Mouse (Mus musculus) midbrain, embryonic 12.5 days (tissue): ENCODE data around the gene Olfr455. TPM values are rescaled to one million over a fixed set of nuclear protein-coding genes. Genes with fewer than 3 reads are reported as not detected.

Experiments
- ATAC-seq: fragments of 200-750 bp; cut with Nextera tagmentation; 2 replicates; pipeline ENCODE4 v1.8.0; 2017; ENCODE audit warnings: low read depth, moderate TSS enrichment, moderate library complexity; ENCODE audit not compliant: low FRiP score
- H3K27ac ChIP-seq: fragments of 300-500 bp; sonication (generic); replicated peaks from 2 replicates; pipeline ENCODE4 v1.5.1; 2016; ENCODE audit warnings: mild to moderate bottlenecking
- H3K27me3 ChIP-seq: fragments of 300-500 bp; sonication (generic); 2 replicates; pipeline ENCODE4 v1.6.1; 2016; ENCODE audit warnings: mild to moderate bottlenecking
- H3K36me3 ChIP-seq: fragments of 300-500 bp; sonication (generic); 2 replicates; pipeline ENCODE4 v1.6.1; 2016
- H3K4me1 ChIP-seq: fragments of 300-500 bp; sonication (generic); 2 replicates; pipeline ENCODE4 v1.6.1; 2016
- H3K4me2 ChIP-seq: fragments of 300-500 bp; sonication (generic); replicated peaks from 2 replicates; pipeline ENCODE4 v1.6.1; 2016; ENCODE audit warnings: mild to moderate bottlenecking, moderate library complexity
- H3K4me3 ChIP-seq: fragments of 300-500 bp; sonication (generic); 2 replicates; pipeline ENCODE4 v1.5.1; 2016; ENCODE audit warnings: mild to moderate bottlenecking
- H3K9ac ChIP-seq: fragments of 300-500 bp; sonication (generic); replicated peaks from 2 replicates; pipeline ENCODE4 v1.6.1; 2016; ENCODE audit warnings: mild to moderate bottlenecking, moderate library complexity
- H3K9me3 ChIP-seq: fragments of 300-500 bp; sonication (generic); 2 replicates; pipeline ENCODE4 v1.6.1; 2016; ENCODE audit warnings: mild to moderate bottlenecking
- WGBS: fragments of 180-500 bp; shearing (Covaris S2); methylation state at CpG from one replicate; pipeline ENCODE4 v1.1.7; 2016; 5-methylcytosine and 5-hydroxymethylcytosine counted together
- polyA plus RNA-seq: library from polyadenylated mRNA; unstranded; fragments of >200 nt; fragmentation: Nextera tagmentation; extraction: Ambion mirVana; gene quantifications from 2 replicates; pipeline ENCODE4 v1.2.1, GENCODE M21; 2016

The Olfr455 gene
- polyA plus RNA-seq, 1 experiment from 2014 or later: not detected

GRCm38 (mm10) chr6:42546180-42546579 is 1.2 kb downstream of the Olfr455 start:
- H3K9me3 ChIP-seq: no peaks in the 10 kb centered on the region
- no peak overlapping the region for H3K9ac ChIP-seq
- H3K4me3 ChIP-seq: no peak overlapping the region
- WGBS: 85% methylated on average over 2 of the region's 2 CpGs
- no peaks in the 10 kb centered on the region for H3K4me1 ChIP-seq
- H3K36me3 ChIP-seq: no peaks in the 10 kb centered on the region
- no peak overlapping the region for H3K4me2 ChIP-seq
- H3K27ac ChIP-seq: no peak overlapping the region
- H3K27me3 ChIP-seq: no peaks in the 10 kb centered on the region
- no peak for ATAC-seq

- no peak overlapping the region for H3K9ac ChIP-seq
- WGBS: 60% methylated on average over 2 of the region's 2 CpGs
Observed at GRCm38 (mm10) chr6:42545451-42545885, 1.9 kb downstream of the Olfr455 start.

GRCm38 (mm10) chr6:42544846-42545245 is 2.5 kb downstream of the Olfr455 start:
- no peak for ATAC-seq
- Histone ChIP-seq H3K4me3 (no peak overlapping the region), H3K27ac (no peak overlapping the region), H3K9ac (no peak overlapping the region), H3K4me2 (no peak overlapping the region), H3K36me3 (no peaks in the 10 kb centered on the region), H3K4me1 (no peaks in the 10 kb centered on the region), H3K9me3 (no peaks in the 10 kb centered on the region), H3K27me3 (no peaks in the 10 kb centered on the region)
- WGBS: 35% methylated on average over 1 of the region's 1 CpGs

More at GRCm38 (mm10) chr6:42545451-42545885, 1.9 kb downstream of the Olfr455 start:
- Histone ChIP-seq H3K36me3 (no peaks in the 10 kb centered on the region), H3K4me2 (no peak overlapping the region), H3K27me3 (no peaks in the 10 kb centered on the region), H3K9me3 (no peaks in the 10 kb centered on the region), H3K4me3 (no peak overlapping the region), H3K4me1 (no peaks in the 10 kb centered on the region), H3K27ac (no peak overlapping the region)
- no peak for ATAC-seq

GRCm38 (mm10) chr6:42542036-42543031 is 5.1 kb downstream of the Olfr455 start:
- no peaks in the 10 kb centered on the region for H3K36me3 ChIP-seq
- no peak overlapping the region for H3K27ac ChIP-seq
- no peaks in the 10 kb centered on the region for H3K4me1 ChIP-seq
- H3K9ac ChIP-seq: no peak overlapping the region
- no peak overlapping the region for H3K4me3 ChIP-seq
- no peaks in the 10 kb centered on the region for H3K9me3 ChIP-seq
- 79% methylated on average over 4 of the region's 4 CpGs for WGBS
- H3K27me3 ChIP-seq: no peaks in the 10 kb centered on the region
- ATAC-seq: no peak
- H3K4me2 ChIP-seq: no peak overlapping the region

- H3K4me3 ChIP-seq: no peak overlapping the region
- H3K9me3 ChIP-seq: no peaks in the 10 kb centered on the region
- no peaks in the 10 kb centered on the region for H3K36me3 ChIP-seq
- no peak overlapping the region for H3K27ac ChIP-seq
- 89% methylated on average over 1 of the region's 1 CpGs for WGBS
- no peaks in the 10 kb centered on the region for H3K4me1 ChIP-seq
- no peaks in the 10 kb centered on the region for H3K27me3 ChIP-seq
- no peak for ATAC-seq
- no peak overlapping the region for H3K9ac ChIP-seq
- H3K4me2 ChIP-seq: no peak overlapping the region
Observed at GRCm38 (mm10) chr6:42540681-42541080, 6.7 kb downstream of the Olfr455 start.

GRCm38 (mm10) chr6:42539711-42540110 is 7.7 kb downstream of the Olfr455 start:
- H3K9me3 ChIP-seq: no peaks in the 10 kb centered on the region
- 90% methylated on average over 1 of the region's 1 CpGs for WGBS

GRCm38 (mm10) chr6:42513461-42513860 is 33.9 kb downstream of the Olfr455 start:
- WGBS: 91% methylated on average over 1 of the region's 1 CpGs
- Histone ChIP-seq H3K36me3 (no peaks in the 10 kb centered on the region), H3K27me3 (no peaks in the 10 kb centered on the region)

More at GRCm38 (mm10) chr6:42539711-42540110, 7.7 kb downstream of the Olfr455 start:
- Histone ChIP-seq H3K4me3 (no peak overlapping the region), H3K27me3 (no peaks in the 10 kb centered on the region), H3K4me2 (no peak overlapping the region), H3K27ac (no peak overlapping the region), H3K9ac (no peak overlapping the region), H3K36me3 (no peaks in the 10 kb centered on the region), H3K4me1 (no peaks in the 10 kb centered on the region)
- no peak for ATAC-seq

GRCm38 (mm10) chr6:42509311-42509710 is 38.1 kb downstream of the Olfr455 start:
- H3K4me1 ChIP-seq: no peaks in the 10 kb centered on the region
- H3K27me3 ChIP-seq: no peaks in the 10 kb centered on the region
- no peak overlapping the region for H3K4me2 ChIP-seq
- H3K36me3 ChIP-seq: no peaks in the 10 kb centered on the region
- no peak overlapping the region for H3K27ac ChIP-seq
- no peak for ATAC-seq
- H3K9ac ChIP-seq: no peak overlapping the region
- no peak overlapping the region for H3K4me3 ChIP-seq
- H3K9me3 ChIP-seq: no peaks in the 10 kb centered on the region

More at GRCm38 (mm10) chr6:42513461-42513860, 33.9 kb downstream of the Olfr455 start:
- H3K4me2 ChIP-seq: no peak overlapping the region
- no peak for ATAC-seq
- no peaks in the 10 kb centered on the region for H3K9me3 ChIP-seq
- no peak overlapping the region for H3K4me3 ChIP-seq
- no peak overlapping the region for H3K27ac ChIP-seq
- no peaks in the 10 kb centered on the region for H3K4me1 ChIP-seq
- H3K9ac ChIP-seq: no peak overlapping the region

GRCm38 (mm10) chr6:42503478-42503877 is 43.9 kb downstream of the Olfr455 start:
- Histone ChIP-seq H3K9ac (no peak overlapping the region), H3K4me1 (no peaks in the 10 kb centered on the region), H3K9me3 (no peaks in the 10 kb centered on the region), H3K4me2 (no peak overlapping the region), H3K27me3 (no peaks in the 10 kb centered on the region), H3K4me3 (no peak overlapping the region), H3K27ac (no peak overlapping the region), H3K36me3 (no peaks in the 10 kb centered on the region)
- ATAC-seq: no peak
- WGBS: 89% methylated on average over 2 of the region's 2 CpGs

GRCm38 (mm10) chr6:42489731-42490130 is 57.7 kb downstream of the Olfr455 start:
- ATAC-seq: no peak
- Histone ChIP-seq H3K27ac (no peak overlapping the region), H3K9ac (no peak overlapping the region), H3K4me3 (no peak overlapping the region), H3K4me2 (no peak overlapping the region), H3K4me1 (no peaks in the 10 kb centered on the region), H3K36me3 (no peaks in the 10 kb centered on the region), H3K9me3 (no peaks in the 10 kb centered on the region), H3K27me3 (no peaks in the 10 kb centered on the region)
- 91% methylated on average over 1 of the region's 1 CpGs for WGBS

- H3K4me2 ChIP-seq: no peak within 1 kb of the TSS
- no peaks in the 10 kb centered on the region for H3K27me3 ChIP-seq
- no peaks in the 10 kb centered on the region for H3K4me1 ChIP-seq
- ATAC-seq: no peak
- H3K36me3 ChIP-seq: no peaks in the 10 kb centered on the region
- H3K9ac ChIP-seq: no peak within 1 kb of the TSS
- 95% methylated on average over 1 of the region's 1 CpGs for WGBS
- no peak within 1 kb of the TSS for H3K4me3 ChIP-seq
- no peaks in the 10 kb centered on the region for H3K9me3 ChIP-seq
- no peak within 1 kb of the TSS for H3K27ac ChIP-seq
Observed at GRCm38 (mm10) chr6:42487114-42487513, 60.3 kb downstream of the Olfr455 start, which contains the start of gene Olfr456. Gene Olfr456 (minus strand): TSS chr6:42487214.
